Mouse (Mus musculus) midbrain, embryonic 16.5 days (tissue): Measurements from ENCODE around the gene Spindoc. TPM values are rescaled to one million over a fixed set of nuclear protein-coding genes. Genes with fewer than 3 reads are reported as not detected.

ENCODE experiments used
- ATAC-seq: fragments of 200-750 bp; cut with Nextera tagmentation; 2 replicates; pipeline ENCODE4 v1.8.0; 2017; ENCODE audit warnings: moderate TSS enrichment
- H3K27ac ChIP-seq: fragments of 300-500 bp; sonication (generic); 2 replicates; pipeline ENCODE4 v1.5.1; 2014; ENCODE audit warnings: mild to moderate bottlenecking, low read length, mixed read lengths
- H3K27me3 ChIP-seq: fragments of 300-500 bp; sonication (generic); 2 replicates; pipeline ENCODE4 v1.6.1; 2014; ENCODE audit warnings: low read depth, low read length, mixed read lengths; ENCODE audit not compliant: control insufficient read depth, insufficient read depth
- H3K36me3 ChIP-seq: fragments of 300-500 bp; sonication (generic); 2 replicates; pipeline ENCODE4 v1.6.1; 2014; ENCODE audit warnings: mild to moderate bottlenecking, low read length, moderate library complexity, mixed read lengths; ENCODE audit not compliant: control insufficient read depth, insufficient read depth
- H3K4me1 ChIP-seq: fragments of 300-500 bp; sonication (generic); 2 replicates; pipeline ENCODE4 v1.6.1; 2014; ENCODE audit warnings: mild to moderate bottlenecking, low read length, mixed read lengths; ENCODE audit not compliant: control insufficient read depth, insufficient read depth
- H3K4me2 ChIP-seq: fragments of 300-500 bp; sonication (generic); 2 replicates; pipeline ENCODE4 v1.6.1; 2014; ENCODE audit warnings: mild to moderate bottlenecking, low read length, mixed read lengths
- H3K4me3 ChIP-seq: fragments of 300-500 bp; sonication (generic); 2 replicates; pipeline ENCODE4 v1.5.1; 2014; ENCODE audit warnings: low read depth, mild to moderate bottlenecking, low read length, moderate library complexity, mixed read lengths
- H3K9ac ChIP-seq: fragments of 300-500 bp; sonication (generic); 2 replicates; pipeline ENCODE4 v1.6.1; 2014; ENCODE audit warnings: low read depth, low read length, mixed read lengths
- H3K9me3 ChIP-seq: fragments of 300-500 bp; sonication (generic); replicated peaks from 2 replicates; pipeline ENCODE4 v1.6.1; 2014; ENCODE audit warnings: mild to moderate bottlenecking, low read length, mixed read lengths; ENCODE audit not compliant: control insufficient read depth, poor library complexity, severe bottlenecking
- WGBS: fragments of 180-500 bp; shearing (Covaris S2); extraction: QIAGEN DNeasy Blood & Tissue Kit; methylation state at CpG from one replicate; pipeline ENCODE4 v1.1.7; 2014; 5-methylcytosine and 5-hydroxymethylcytosine counted together
- polyA plus RNA-seq: library from polyadenylated mRNA; unstranded; fragments of >200 nt; fragmentation: Nextera tagmentation; extraction: Ambion mirVana; gene quantifications from 2 replicates; pipeline ENCODE4 v1.2.1, GENCODE M21; 2015

Gene Spindoc
- polyA plus RNA-seq, 1 experiment from 2014 or later: 32.3 TPM

DNA sequence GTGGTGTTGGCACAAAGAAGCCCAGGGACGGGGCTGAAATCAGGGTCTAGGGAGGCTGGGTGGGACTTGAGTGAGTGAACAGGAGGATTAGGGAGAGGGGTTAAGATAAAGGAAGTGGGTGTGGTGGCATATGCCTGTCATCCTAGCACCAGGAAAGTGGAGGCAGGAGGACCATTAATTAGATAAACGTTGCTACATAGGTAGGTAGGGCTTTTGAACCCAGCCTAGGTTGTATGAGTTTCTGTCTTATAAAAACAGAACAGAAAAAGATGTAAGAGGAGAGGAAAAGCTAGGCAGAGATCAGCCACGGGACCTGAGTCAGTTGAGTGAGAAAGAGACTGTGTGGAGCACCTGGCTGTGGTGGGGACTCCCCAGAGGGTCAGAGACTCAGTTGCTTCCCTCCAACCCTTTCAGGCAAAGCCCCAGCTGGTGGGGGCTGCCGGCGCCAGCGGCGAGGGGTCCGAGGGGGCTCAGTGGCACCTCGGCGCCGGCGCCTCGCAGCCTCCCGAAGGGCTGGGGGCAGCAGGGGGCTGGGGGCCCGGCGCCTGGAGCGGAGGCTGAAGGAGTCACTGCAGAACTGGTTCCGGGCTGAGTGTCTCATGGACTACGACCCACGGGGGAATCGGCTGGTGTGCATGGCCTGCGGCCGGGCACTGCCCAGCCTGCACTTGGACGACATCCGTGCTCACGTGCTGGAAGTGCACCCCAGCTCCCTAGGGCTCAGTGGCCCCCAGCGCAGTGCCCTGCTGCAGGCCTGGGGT, 38.2 kb upstream of the Spindoc start:
- Histone ChIP-seq H3K9me3 (no peaks in the 10 kb centered on the region), H3K27ac (peak overlapping the region; percentile 86), H3K4me2 (peak overlapping the region; percentile 58; the same call in 1 of the 2 replicates), H3K9ac (peak overlapping the region; percentile 68), H3K4me3 (0 out of 2 replicates have a peak overlapping the region, but pooled peaks have one; percentile 6), H3K27me3 (no peaks in the 10 kb centered on the region), H3K4me1 (peaks cover 67% of the 10 kb centered on the region), H3K36me3 (peaks cover 4% of the 10 kb centered on the region; the same call in 1 of the 2 replicates)
- ATAC-seq: no peak
- WGBS: 34% methylated on average over 27 of the region's 27 CpGs

DNA sequence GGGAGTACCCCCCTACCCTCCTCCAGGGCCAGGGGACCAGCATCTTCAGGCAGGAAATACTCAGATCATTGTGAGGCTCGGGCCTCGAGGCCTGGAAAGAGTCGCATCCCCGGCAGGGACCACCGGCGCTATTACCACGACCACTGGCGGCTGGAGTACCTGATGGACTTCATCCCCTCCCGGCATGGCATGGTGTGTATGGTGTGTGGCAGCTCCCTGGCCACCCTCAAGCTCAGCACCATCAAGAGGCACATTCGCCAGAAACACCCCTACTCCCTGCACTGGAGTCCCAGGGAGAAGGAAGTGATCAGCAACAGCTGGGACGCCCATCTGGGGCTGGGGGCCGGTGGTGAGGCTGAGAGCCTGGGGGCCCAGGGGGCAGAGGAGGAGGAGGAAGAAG, 37.3 kb upstream of the Spindoc start:
- Histone ChIP-seq H3K4me1 (peaks cover 72% of the 10 kb centered on the region), H3K9me3 (no peaks in the 10 kb centered on the region), H3K9ac (peak overlapping the region; percentile 91), H3K27me3 (no peaks in the 10 kb centered on the region), H3K27ac (peak overlapping the region; percentile 100), H3K4me3 (peak overlapping the region; percentile 81; the same call in 1 of the 2 replicates), H3K36me3 (peaks cover 2% of the 10 kb centered on the region; the same call in 1 of the 2 replicates), H3K4me2 (peak overlapping the region; percentile 56)
- ATAC-seq: no peak
- WGBS: 39% methylated on average over 12 of the region's 12 CpGs

DNA sequence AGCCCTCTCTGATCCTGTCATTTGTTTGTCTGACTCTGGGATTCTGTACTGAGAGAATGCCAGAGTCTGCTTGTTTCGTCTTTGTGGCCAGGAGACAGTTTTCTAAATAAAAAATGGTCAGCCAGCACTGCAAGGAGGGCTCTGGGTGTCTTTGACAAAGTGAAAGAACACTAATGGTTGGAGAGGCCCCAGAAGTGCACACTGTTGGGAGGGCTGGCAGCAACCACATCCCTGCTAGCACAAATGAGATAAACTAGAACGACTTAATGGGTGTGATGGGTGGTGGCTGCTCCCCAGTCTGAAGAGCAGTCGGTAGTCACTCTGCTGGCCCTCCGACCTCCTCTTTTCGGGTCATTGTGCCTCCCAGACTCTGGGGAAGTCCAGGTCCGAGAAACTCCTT, 36.3 kb upstream of the Spindoc start:
- Histone ChIP-seq H3K36me3 (no peaks in the 10 kb centered on the region; the same call in 1 of the 2 replicates), H3K4me1 (peaks cover 62% of the 10 kb centered on the region), H3K9ac (peak overlapping the region; percentile 91), H3K4me2 (peak overlapping the region; percentile 56), H3K9me3 (no peaks in the 10 kb centered on the region), H3K27ac (peak overlapping the region; percentile 100), H3K27me3 (no peaks in the 10 kb centered on the region), H3K4me3 (peak overlapping the region; percentile 81)
- WGBS: 16% methylated on average over 6 of the region's 6 CpGs
- no peak for ATAC-seq

DNA sequence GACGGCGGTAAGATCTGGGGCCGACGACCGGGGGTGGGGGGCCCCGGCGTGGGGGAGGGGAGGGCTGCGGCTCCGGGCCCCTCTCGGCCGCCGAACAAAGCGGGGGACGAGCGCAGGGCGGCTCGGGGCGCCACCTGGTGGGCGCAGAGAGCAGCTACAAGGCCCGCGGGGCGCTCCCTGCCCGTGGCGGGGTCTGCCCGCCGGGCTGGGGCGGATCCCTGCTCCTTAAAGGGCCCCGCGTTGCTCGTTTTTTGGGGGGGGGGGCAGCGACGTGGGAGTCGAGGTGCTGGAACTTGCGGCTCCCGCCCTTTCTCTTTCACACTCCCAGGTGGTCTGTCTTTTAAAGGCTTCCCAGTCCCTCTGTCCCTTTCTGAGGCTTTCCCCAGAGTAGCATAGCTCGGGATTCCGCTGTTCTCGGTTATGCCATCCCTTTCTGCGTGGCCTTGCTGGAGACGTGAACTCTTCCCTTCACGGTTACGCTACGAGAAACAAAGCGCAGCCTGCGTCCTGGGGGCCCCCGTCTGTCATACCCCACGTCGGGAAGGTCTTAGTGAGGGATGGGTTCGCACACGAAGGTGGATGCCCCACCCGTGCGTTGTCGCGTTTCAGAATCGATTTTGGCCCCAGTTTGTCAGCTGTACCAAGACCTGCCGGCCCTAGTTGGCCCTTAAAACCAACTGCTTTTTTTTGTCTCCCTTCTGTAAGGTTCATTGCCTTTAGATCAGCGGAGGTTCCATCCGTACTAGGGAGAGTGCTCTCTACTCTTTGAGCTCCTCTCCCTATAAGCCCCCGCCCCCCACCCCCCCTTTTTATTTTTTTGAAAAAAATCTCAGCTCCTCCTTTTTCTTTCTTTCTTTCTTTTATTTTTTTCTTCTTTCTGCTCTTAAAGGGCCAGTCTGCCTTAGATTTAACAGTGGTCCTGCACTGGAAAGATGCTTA, 35.4 kb upstream of the Spindoc start:
- no peaks in the 10 kb centered on the region for H3K27me3 ChIP-seq
- peak overlapping the region; percentile 81 for H3K4me3 ChIP-seq
- peak overlapping the region; percentile 56 for H3K4me2 ChIP-seq
- H3K9ac ChIP-seq: peak overlapping the region; percentile 91
- H3K4me1 ChIP-seq: peaks cover 53% of the 10 kb centered on the region
- peak overlapping the region; percentile 100 for H3K27ac ChIP-seq
- no peaks in the 10 kb centered on the region; the same call in 1 of the 2 replicates for H3K36me3 ChIP-seq
- under 1% methylated on average over 49 of the region's 59 CpGs for WGBS
- no peaks in the 10 kb centered on the region for H3K9me3 ChIP-seq
- ATAC-seq: peak; percentile 72

DNA sequence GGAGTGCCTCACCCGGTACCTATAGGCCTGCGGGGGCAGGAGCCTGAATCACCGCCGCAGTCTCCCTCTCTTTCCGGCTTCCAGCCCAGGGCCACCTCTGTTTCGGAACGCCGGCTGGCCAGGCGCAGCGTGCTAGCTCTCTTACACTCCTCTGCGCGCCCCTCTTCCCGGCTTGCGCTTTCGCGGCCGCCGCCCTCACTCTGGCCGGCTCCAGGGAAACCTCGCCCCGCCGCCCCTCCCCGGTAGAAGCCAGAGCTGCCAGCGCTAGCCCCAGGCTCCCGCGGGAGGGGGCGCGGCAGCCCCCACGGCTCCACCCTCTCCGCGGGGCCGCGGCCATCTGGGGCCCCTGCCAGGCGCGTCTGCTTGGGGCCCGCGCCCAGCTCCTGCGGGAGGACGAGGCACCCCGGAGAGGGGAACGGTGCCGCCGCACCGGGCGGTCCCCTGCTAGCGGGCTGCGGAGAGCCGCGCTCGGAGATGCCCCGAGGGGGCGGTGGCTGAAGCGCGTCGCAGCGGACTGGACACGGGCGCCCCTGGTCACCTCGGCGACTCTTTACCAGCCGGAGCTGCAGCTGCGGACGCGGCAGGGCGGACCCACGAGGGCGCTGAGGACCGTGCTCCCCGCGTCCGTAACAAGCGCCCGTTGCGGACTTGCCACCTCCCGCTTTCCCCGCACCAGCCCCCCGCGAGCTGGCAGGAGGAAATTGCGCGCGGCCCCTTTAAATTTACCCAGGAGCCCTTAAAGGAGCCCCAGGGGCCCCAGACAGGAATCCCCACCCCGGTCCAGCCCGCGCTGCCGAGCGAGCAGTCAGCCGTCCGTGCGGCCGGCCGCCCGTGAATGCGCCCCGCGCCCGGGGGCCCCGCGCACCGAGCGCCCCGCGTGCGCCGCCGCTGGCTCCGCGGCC, 34.3 kb upstream of the Spindoc start, which contains the start of gene 2700081O15Rik:
2700081O15Rik (plus strand) TSS at position 792 of the 902 bp plus-strand sequence.
- Histone ChIP-seq H3K4me2 (peak within 1 kb of the TSS; percentile 88), H3K4me1 (peaks cover 42% of the 10 kb centered on the region)
- under 1% methylated on average over 89 of the region's 107 CpGs for WGBS

DNA sequence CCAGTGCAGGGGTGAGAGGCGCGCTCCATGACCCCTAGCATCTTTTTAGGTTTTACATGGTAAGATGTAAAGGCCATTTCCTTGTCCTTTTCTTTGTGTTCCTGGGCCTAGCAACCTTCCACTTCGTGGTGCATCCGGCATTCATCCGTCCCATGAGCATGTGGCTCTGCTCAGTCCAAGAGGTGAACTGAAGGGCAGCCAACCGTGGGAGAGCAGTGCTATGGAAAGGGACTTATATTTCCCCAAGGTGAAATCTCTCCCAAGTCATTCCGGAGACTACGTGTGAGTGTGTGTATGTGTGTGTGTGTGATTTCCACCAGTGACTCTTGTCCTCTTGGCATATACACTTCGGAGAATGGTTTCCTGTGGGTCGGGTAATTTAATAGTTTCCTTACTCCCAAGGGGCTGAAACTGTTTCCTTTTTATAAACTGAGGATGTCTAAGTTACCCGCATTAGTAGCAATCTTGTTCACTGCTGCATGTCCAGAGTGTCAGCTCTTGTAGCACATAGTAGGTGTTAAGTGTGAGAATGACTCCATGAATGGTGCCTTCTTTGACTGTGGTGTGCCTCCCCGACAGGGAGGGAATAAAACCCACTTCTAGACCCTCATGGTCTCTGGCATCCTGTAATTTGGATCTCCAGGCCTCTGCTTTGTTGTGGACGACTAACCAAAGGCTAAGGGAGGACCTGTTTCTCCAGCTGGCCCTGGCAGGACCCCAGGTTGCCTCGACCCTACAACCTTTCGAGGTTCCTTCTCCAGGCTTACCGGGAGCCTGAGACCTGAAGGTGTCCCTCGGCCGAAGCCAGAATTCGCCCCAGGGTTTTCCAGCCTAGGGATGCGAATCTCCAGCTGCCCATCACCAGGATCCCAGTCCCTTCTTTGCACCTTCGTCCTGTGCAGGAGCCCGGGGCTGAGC, 33.4 kb upstream of the Spindoc start:
- Histone ChIP-seq H3K27ac (peak overlapping the region; percentile 100), H3K9ac (peak overlapping the region; percentile 91), H3K36me3 (no peaks in the 10 kb centered on the region; the same call in 1 of the 2 replicates), H3K9me3 (no peaks in the 10 kb centered on the region), H3K4me2 (peak overlapping the region; percentile 88), H3K27me3 (no peaks in the 10 kb centered on the region), H3K4me3 (peak overlapping the region; percentile 81), H3K4me1 (peaks cover 33% of the 10 kb centered on the region)
- no peak for ATAC-seq
- WGBS: 30% methylated on average over 22 of the region's 22 CpGs

More for the DNA sequence above, 34.3 kb upstream of the Spindoc start, which contains the start of gene 2700081O15Rik:
- no peaks in the 10 kb centered on the region; the same call in 1 of the 2 replicates for H3K36me3 ChIP-seq
- peak; percentile 50 for ATAC-seq
- H3K4me3 ChIP-seq: peak within 1 kb of the TSS; percentile 81
- H3K9ac ChIP-seq: peak within 1 kb of the TSS; percentile 91
- H3K9me3 ChIP-seq: no peaks in the 10 kb centered on the region
- no peaks in the 10 kb centered on the region for H3K27me3 ChIP-seq
- peak within 1 kb of the TSS; percentile 100 for H3K27ac ChIP-seq

DNA sequence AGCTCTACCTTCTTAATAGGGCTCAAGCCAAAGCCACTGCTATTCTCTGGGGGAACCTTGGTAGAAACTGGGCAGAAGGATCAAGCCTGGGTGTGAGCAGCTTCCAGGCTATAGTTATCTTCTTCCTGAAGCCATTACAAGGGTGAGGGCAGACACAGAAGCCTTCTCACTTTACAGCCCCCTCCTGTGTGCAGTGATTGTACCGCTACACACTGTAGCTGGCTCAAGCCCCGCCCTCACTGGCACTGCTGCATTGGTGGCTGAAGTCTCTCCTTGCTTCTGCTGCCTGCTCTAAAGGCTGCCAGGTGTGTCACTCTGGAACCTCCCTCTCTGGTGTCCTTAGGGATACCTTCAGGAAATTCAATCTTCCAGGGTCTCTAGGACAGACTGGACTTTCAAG, 29.6 kb upstream of the Spindoc start:
- H3K36me3 ChIP-seq: no peaks in the 10 kb centered on the region
- H3K4me1 ChIP-seq: peaks cover 11% of the 10 kb centered on the region
- no peak overlapping the region for H3K4me3 ChIP-seq
- H3K27me3 ChIP-seq: no peaks in the 10 kb centered on the region
- H3K9ac ChIP-seq: no peak overlapping the region
- H3K27ac ChIP-seq: no peak overlapping the region
- ATAC-seq: no peak
- no peaks in the 10 kb centered on the region for H3K9me3 ChIP-seq
- no peak overlapping the region for H3K4me2 ChIP-seq
- WGBS: 61% methylated on average over 2 of the region's 2 CpGs
